Mouse (Mus musculus): Measurements from ENCODE around the gene Olfr1141. TPM values are rescaled to one million over a fixed set of nuclear protein-coding genes. Genes with fewer than 3 reads are reported as not detected.

Olfr1141 gene
- polyA plus RNA-seq, 1 experiment from 2014 or later = not detected

Other genes starting within 250 kb of the Olfr1141 start
- not detected in 2 replicates for gene Pramel6, start 247.4 kb downstream of the Olfr1141 start, polyA plus RNA-seq (2014; fragmentation: Nextera tagmentation; extraction: Ambion mirVana)
- gene Olfr153, start 222.2 kb downstream of the Olfr1141 start, polyA plus RNA-seq (2014; fragmentation: Nextera tagmentation; extraction: Ambion mirVana) = not detected in 2 replicates
- not detected in 2 replicates for gene Olfr1128, start 208.4 kb downstream of the Olfr1141 start, polyA plus RNA-seq (2014; fragmentation: Nextera tagmentation; extraction: Ambion mirVana)
- gene Olfr1129, start 180.1 kb downstream of the Olfr1141 start, polyA plus RNA-seq (2014; fragmentation: Nextera tagmentation; extraction: Ambion mirVana) = not detected in 2 replicates
- not detected in 2 replicates for gene Olfr1130, start 147.8 kb downstream of the Olfr1141 start, polyA plus RNA-seq (2014; fragmentation: Nextera tagmentation; extraction: Ambion mirVana)
- not detected in 2 replicates for gene Olfr1131, start 126.9 kb downstream of the Olfr1141 start, polyA plus RNA-seq (2014; fragmentation: Nextera tagmentation; extraction: Ambion mirVana)
- gene Olfr1132, start 116.5 kb downstream of the Olfr1141 start, polyA plus RNA-seq (2014; fragmentation: Nextera tagmentation; extraction: Ambion mirVana) = not detected in 2 replicates
- gene Olfr1133, start 106.6 kb downstream of the Olfr1141 start, polyA plus RNA-seq (2014; fragmentation: Nextera tagmentation; extraction: Ambion mirVana) = not detected in 2 replicates
- not detected in 2 replicates for gene Olfr1134, start 95.5 kb downstream of the Olfr1141 start, polyA plus RNA-seq (2014; fragmentation: Nextera tagmentation; extraction: Ambion mirVana)
- not detected in 2 replicates for gene Olfr1135, start 80.3 kb downstream of the Olfr1141 start, polyA plus RNA-seq (2014; fragmentation: Nextera tagmentation; extraction: Ambion mirVana)
- not detected in 2 replicates for gene Olfr1136, start 60.0 kb downstream of the Olfr1141 start, polyA plus RNA-seq (2014; fragmentation: Nextera tagmentation; extraction: Ambion mirVana)
- gene Olfr1137, start 40.8 kb downstream of the Olfr1141 start, polyA plus RNA-seq (2014; fragmentation: Nextera tagmentation; extraction: Ambion mirVana) = not detected in 2 replicates
- not detected in 2 replicates for gene Olfr1138, start 14.0 kb downstream of the Olfr1141 start, polyA plus RNA-seq (2014; fragmentation: Nextera tagmentation; extraction: Ambion mirVana)
- not detected in 2 replicates for gene Olfr1140, start 10.2 kb downstream of the Olfr1141 start, polyA plus RNA-seq (2014; fragmentation: Nextera tagmentation; extraction: Ambion mirVana)
- gene Olfr152, start 25.5 kb upstream of the Olfr1141 start, polyA plus RNA-seq (2014; fragmentation: Nextera tagmentation; extraction: Ambion mirVana) = not detected in 2 replicates
- gene Olfr1143, start 46.6 kb upstream of the Olfr1141 start, polyA plus RNA-seq (2014; fragmentation: Nextera tagmentation; extraction: Ambion mirVana) = 0.17 TPM in 1 of 2 replicates, not detected in the other
- not detected in 2 replicates for gene Olfr1145, start 55.8 kb upstream of the Olfr1141 start, polyA plus RNA-seq (2014; fragmentation: Nextera tagmentation; extraction: Ambion mirVana)
- not detected in 2 replicates for gene Olfr1148, start 76.5 kb upstream of the Olfr1141 start, polyA plus RNA-seq (2014; fragmentation: Nextera tagmentation; extraction: Ambion mirVana)
- not detected in 2 replicates for gene Olfr1150-ps1, start 90.0 kb upstream of the Olfr1141 start, polyA plus RNA-seq (2014; fragmentation: Nextera tagmentation; extraction: Ambion mirVana)
- not detected in 2 replicates for gene Olfr1151, start 101.9 kb upstream of the Olfr1141 start, polyA plus RNA-seq (2014; fragmentation: Nextera tagmentation; extraction: Ambion mirVana)
- gene Olfr1152, start 112.5 kb upstream of the Olfr1141 start, polyA plus RNA-seq (2014; fragmentation: Nextera tagmentation; extraction: Ambion mirVana) = not detected in 2 replicates
- not detected in 2 replicates for gene Olfr1153, start 141.0 kb upstream of the Olfr1141 start, polyA plus RNA-seq (2014; fragmentation: Nextera tagmentation; extraction: Ambion mirVana)
- gene Olfr1154, start 151.2 kb upstream of the Olfr1141 start, polyA plus RNA-seq (2014; fragmentation: Nextera tagmentation; extraction: Ambion mirVana) = not detected in 2 replicates
- gene Olfr1155, start 191.1 kb upstream of the Olfr1141 start, polyA plus RNA-seq (2014; fragmentation: Nextera tagmentation; extraction: Ambion mirVana) = not detected in 2 replicates
- gene Olfr1156, start 199.1 kb upstream of the Olfr1141 start, polyA plus RNA-seq (2014; fragmentation: Nextera tagmentation; extraction: Ambion mirVana) = not detected in 2 replicates
- not detected in 2 replicates for gene Olfr1157, start 214.3 kb upstream of the Olfr1141 start, polyA plus RNA-seq (2014; fragmentation: Nextera tagmentation; extraction: Ambion mirVana)
- gene Olfr74, start 220.7 kb upstream of the Olfr1141 start, polyA plus RNA-seq (2014; fragmentation: Nextera tagmentation; extraction: Ambion mirVana) = not detected in 2 replicates
- gene Olfr1158, start 236.1 kb upstream of the Olfr1141 start, polyA plus RNA-seq (2014; fragmentation: Nextera tagmentation; extraction: Ambion mirVana) = not detected in 2 replicates

All from embryonic facial prominence, embryonic 11.5 days (tissue).